Mouse (Mus musculus): ENCODE measurements around the gene Pank1. TPM values are rescaled to one million over a fixed set of nuclear protein-coding genes. Genes with fewer than 3 reads are reported as not detected.

Pank1 gene
- total and polyA plus RNA-seq, 2 experiments from 2014 or later, result 5.5 to 14.6 TPM

GRCm38 (mm10) chr19:34845331-34845730 is 33.9 kb downstream of the Pank1 start:
- no peak for TF ChIP-seq CTCF (IDR thresholded peaks at IDR 0.05; ENCODE audit: low read depth)
- Histone ChIP-seq H3K4me1 (ENCODE audit: insufficient read depth) (no peaks in the 10 kb centered on the region), H3K4me2 (ENCODE audit: low read depth) (no peak overlapping the region), H3K4me3 (ENCODE audit: low read depth, low read length) (no peak overlapping the region), H3K27ac (ENCODE audit: low read depth, low read length) (no peak overlapping the region), H3K9ac (no peak overlapping the region), H3K27me3 (ENCODE audit: insufficient read depth, low read length) (no peaks in the 10 kb centered on the region), H3K36me3 (ENCODE audit: insufficient read depth) (no peaks in the 10 kb centered on the region), H3K9me3 (ENCODE audit: low read length) (no peaks in the 10 kb centered on the region)
- no peak for DNase-seq
- 97% methylated on average over 8 of the region's 8 CpGs for WGBS
- ATAC-seq, result no peak

- no peaks in the 10 kb centered on the region for H3K36me3 ChIP-seq (ENCODE audit: insufficient read depth)
- H3K27ac ChIP-seq (ENCODE audit: low read depth, low read length), result no peak overlapping the region
- 93% methylated on average over 5 of the region's 5 CpGs for WGBS
- no peak for TF ChIP-seq CTCF (IDR thresholded peaks at IDR 0.05; ENCODE audit: low read depth)
- no peak for DNase-seq
- ATAC-seq, result no peak
- no peaks in the 10 kb centered on the region for H3K27me3 ChIP-seq (ENCODE audit: insufficient read depth, low read length)
- H3K4me3 ChIP-seq (ENCODE audit: low read depth, low read length), result no peak overlapping the region
- H3K9ac ChIP-seq, result no peak overlapping the region
- H3K9me3 ChIP-seq (ENCODE audit: low read length), result no peaks in the 10 kb centered on the region
- no peak overlapping the region for H3K4me2 ChIP-seq (ENCODE audit: low read depth)
- H3K4me1 ChIP-seq (ENCODE audit: insufficient read depth), result no peaks in the 10 kb centered on the region
Observed at GRCm38 (mm10) chr19:34844760-34845159, 34.5 kb downstream of the Pank1 start.

GRCm38 (mm10) chr19:34844047-34844446 is 35.2 kb downstream of the Pank1 start:
- H3K9me3 ChIP-seq (ENCODE audit: low read length), result no peaks in the 10 kb centered on the region
- no peak overlapping the region for H3K4me3 ChIP-seq (ENCODE audit: low read depth, low read length)
- no peaks in the 10 kb centered on the region for H3K4me1 ChIP-seq (ENCODE audit: insufficient read depth)
- no peaks in the 10 kb centered on the region for H3K27me3 ChIP-seq (ENCODE audit: insufficient read depth, low read length)
- ATAC-seq (peak; percentile 40; the same call in 1 of the 2 replicates), DNase-seq (peak; percentile 45)
- H3K4me2 ChIP-seq (ENCODE audit: low read depth), result no peak overlapping the region
- WGBS, result 66% methylated on average over 9 of the region's 9 CpGs
- H3K27ac ChIP-seq (ENCODE audit: low read depth, low read length), result no peak overlapping the region
- H3K36me3 ChIP-seq (ENCODE audit: insufficient read depth), result no peaks in the 10 kb centered on the region
- no peak overlapping the region for H3K9ac ChIP-seq
- TF ChIP-seq CTCF (IDR thresholded peaks at IDR 0.05; ENCODE audit: low read depth), result no peak

- Histone ChIP-seq H3K4me1 (ENCODE audit: insufficient read depth) (no peaks in the 10 kb centered on the region), H3K9me3 (ENCODE audit: low read length) (no peaks in the 10 kb centered on the region), H3K9ac (no peak overlapping the region), H3K4me2 (ENCODE audit: low read depth) (no peak overlapping the region), H3K4me3 (ENCODE audit: low read depth, low read length) (no peak overlapping the region), H3K36me3 (ENCODE audit: insufficient read depth) (no peaks in the 10 kb centered on the region), H3K27ac (ENCODE audit: low read depth, low read length) (no peak overlapping the region), H3K27me3 (ENCODE audit: insufficient read depth, low read length) (no peaks in the 10 kb centered on the region)
- 42% methylated on average over 9 of the region's 9 CpGs for WGBS
- no peak for ATAC-seq
- no peak for DNase-seq
- no peak for TF ChIP-seq CTCF (IDR thresholded peaks at IDR 0.05; ENCODE audit: low read depth)
Observed at GRCm38 (mm10) chr19:34841719-34842506, 37.3 kb downstream of the Pank1 start.

- Histone ChIP-seq H3K4me1 (ENCODE audit: insufficient read depth) (no peaks in the 10 kb centered on the region), H3K27ac (ENCODE audit: low read depth, low read length) (no peak overlapping the region), H3K9me3 (ENCODE audit: low read length) (no peaks in the 10 kb centered on the region), H3K27me3 (ENCODE audit: insufficient read depth, low read length) (no peaks in the 10 kb centered on the region), H3K4me2 (ENCODE audit: low read depth) (no peak overlapping the region), H3K4me3 (ENCODE audit: low read depth, low read length) (no peak overlapping the region), H3K9ac (no peak overlapping the region), H3K36me3 (ENCODE audit: insufficient read depth) (no peaks in the 10 kb centered on the region)
- 97% methylated on average over 9 of the region's 9 CpGs for WGBS
- ATAC-seq, result no peak
- TF ChIP-seq CTCF (IDR thresholded peaks at IDR 0.05; ENCODE audit: low read depth), result no peak
- no peak for DNase-seq
Observed at GRCm38 (mm10) chr19:34838624-34839023, 40.6 kb downstream of the Pank1 start.

GRCm38 (mm10) chr19:34831702-34832101 is 47.6 kb downstream of the Pank1 start:
- Histone ChIP-seq H3K36me3 (ENCODE audit: insufficient read depth) (no peaks in the 10 kb centered on the region), H3K9me3 (ENCODE audit: low read length) (no peaks in the 10 kb centered on the region), H3K4me1 (ENCODE audit: insufficient read depth) (no peaks in the 10 kb centered on the region), H3K27me3 (ENCODE audit: insufficient read depth, low read length) (no peaks in the 10 kb centered on the region), H3K4me3 (ENCODE audit: low read depth, low read length) (no peak overlapping the region), H3K9ac (no peak overlapping the region), H3K4me2 (ENCODE audit: low read depth) (no peak overlapping the region), H3K27ac (ENCODE audit: low read depth, low read length) (no peak overlapping the region)
- TF ChIP-seq CTCF (IDR thresholded peaks at IDR 0.05; ENCODE audit: low read depth), result no peak
- no peak for ATAC-seq
- 86% methylated on average over 4 of the region's 4 CpGs for WGBS
- no peak for DNase-seq

- no peak overlapping the region for H3K4me2 ChIP-seq (ENCODE audit: low read depth)
- no peaks in the 10 kb centered on the region for H3K9me3 ChIP-seq (ENCODE audit: low read length)
- H3K36me3 ChIP-seq (ENCODE audit: insufficient read depth), result no peaks in the 10 kb centered on the region
- H3K9ac ChIP-seq, result no peak overlapping the region
- H3K4me3 ChIP-seq (ENCODE audit: low read depth, low read length), result no peak overlapping the region
- H3K27me3 ChIP-seq (ENCODE audit: insufficient read depth, low read length), result no peaks in the 10 kb centered on the region
- DNase-seq (no peak), ATAC-seq (no peak)
- no peak for TF ChIP-seq CTCF (IDR thresholded peaks at IDR 0.05; ENCODE audit: low read depth)
- H3K27ac ChIP-seq (ENCODE audit: low read depth, low read length), result no peak overlapping the region
- no peaks in the 10 kb centered on the region for H3K4me1 ChIP-seq (ENCODE audit: insufficient read depth)
- WGBS, result 94% methylated on average over 5 of the region's 5 CpGs
Observed at GRCm38 (mm10) chr19:34827916-34828635, 51.2 kb downstream of the Pank1 start.
